Mouse (Mus musculus) bone marrow macrophage, adult 2 months (primary cell): ENCODE results near the gene Fto.

Experiments
- CTCF ChIP-seq: IDR thresholded peaks from 2 replicates; pipeline ENCODE4 v1.5.1; 2012; ENCODE audit warnings: low read depth, mild to moderate bottlenecking, low read length, moderate library complexity
- POLR2A ChIP-seq: IDR thresholded peaks from 2 replicates; pipeline ENCODE4 v1.6.1; 2012; ENCODE audit warnings: mild to moderate bottlenecking, low read depth, low read length, borderline replicate concordance

- TF ChIP-seq POLR2A (no peak), CTCF (no peak)
These were observed 10.2 kb downstream of the Fto start for GRCm38 (mm10) chr8:91323511-91323910.
